Mouse (Mus musculus): Measurements from ENCODE around the gene Cdh4. TPM values are rescaled to one million over a fixed set of nuclear protein-coding genes. Genes with fewer than 3 reads are reported as not detected.
A peak's percentile ranks its signal among the peaks of the same experiment; 100 is the strongest.

Cdh4 gene
- polyA plus RNA-seq, 1 experiment from 2014 or later: 3.7 TPM

- Histone ChIP-seq H3K27me3 (ENCODE audit: control insufficient read depth, insufficient read depth, low read length) (no peaks in the 10 kb centered on the region; the same call in 1 of the 2 replicates), H3K27ac (replicated peaks; ENCODE audit: low read depth, low read length) (no peak overlapping the region), H3K9me3 (replicated peaks; ENCODE audit: control insufficient read depth, low read length) (no peaks in the 10 kb centered on the region), H3K4me3 (ENCODE audit: low read depth, low read length) (no peak overlapping the region), H3K4me1 (ENCODE audit: control insufficient read depth, insufficient read depth, low read length) (no peaks in the 10 kb centered on the region; the same call in 1 of the 2 replicates), H3K36me3 (replicated peaks; ENCODE audit: control insufficient read depth, insufficient read depth, low read depth, low read length) (no peaks in the 10 kb centered on the region), H3K9ac (replicated peaks; ENCODE audit: low read length) (no peak overlapping the region), H3K4me2 (ENCODE audit: low read depth, low read length) (no peak overlapping the region)
- ATAC-seq (replicated peaks; ENCODE audit: insufficient number of reproducible peaks, low FRiP score, low TSS enrichment, low read depth) (no peak), DNase-seq (ENCODE audit: low spot score) (no peak)
- WGBS: 81% methylated on average over 8 of the region's 8 CpGs
These were observed 327.7 kb downstream of the Cdh4 start for GRCm38 (mm10) chr2:179769943-179770342.

- Histone ChIP-seq H3K4me2 (ENCODE audit: low read depth, low read length) (no peak overlapping the region), H3K4me3 (ENCODE audit: low read depth, low read length) (no peak overlapping the region), H3K9ac (replicated peaks; ENCODE audit: low read length) (no peak overlapping the region), H3K27me3 (ENCODE audit: control insufficient read depth, insufficient read depth, low read length) (no peaks in the 10 kb centered on the region), H3K36me3 (replicated peaks; ENCODE audit: control insufficient read depth, insufficient read depth, low read depth, low read length) (no peaks in the 10 kb centered on the region), H3K9me3 (replicated peaks; ENCODE audit: control insufficient read depth, low read length) (no peaks in the 10 kb centered on the region), H3K27ac (replicated peaks; ENCODE audit: low read depth, low read length) (no peak overlapping the region), H3K4me1 (ENCODE audit: control insufficient read depth, insufficient read depth, low read length) (no peaks in the 10 kb centered on the region; the same call in 1 of the 2 replicates)
- 10% methylated on average over 13 of the region's 13 CpGs for WGBS
- ATAC-seq (replicated peaks; ENCODE audit: insufficient number of reproducible peaks, low FRiP score, low TSS enrichment, low read depth) (peak; percentile 66), DNase-seq (ENCODE audit: low spot score) (peak; percentile 23)
These were observed 332.3 kb downstream of the Cdh4 start for GRCm38 (mm10) chr2:179774440-179775110.

DNA sequence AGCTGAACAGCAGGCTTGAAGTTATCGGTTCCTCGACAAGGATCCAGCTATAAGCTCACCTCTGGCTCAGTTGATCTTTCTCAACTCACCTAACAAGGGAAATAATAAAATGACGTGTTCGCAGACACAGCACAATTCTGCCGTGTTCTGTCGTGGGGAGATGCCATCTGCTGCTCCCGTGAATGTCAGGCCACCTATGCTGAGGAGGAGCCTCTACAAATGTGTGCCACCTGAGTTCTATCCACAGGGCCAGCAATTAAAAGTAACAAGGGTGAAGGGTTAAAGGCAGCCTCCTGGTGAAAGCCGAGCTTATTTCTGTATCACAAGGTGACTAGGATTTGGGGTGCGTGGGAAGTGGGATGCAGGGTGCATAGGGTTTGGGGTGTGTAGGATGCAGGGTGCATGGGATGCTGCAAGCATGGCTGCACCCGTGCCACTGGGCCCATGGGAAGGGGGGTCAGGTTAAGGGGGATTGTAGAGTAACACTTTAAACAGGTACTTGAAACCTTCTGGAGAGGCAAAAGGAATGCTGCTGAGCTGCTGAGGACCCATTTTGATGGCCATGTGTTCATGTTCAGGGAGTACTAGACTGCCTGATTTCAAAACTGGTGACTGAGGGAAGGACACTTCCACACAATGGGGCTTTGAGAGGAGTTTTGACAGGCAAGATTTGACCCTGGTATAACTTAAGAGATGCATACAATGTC is 333.9 kb downstream of the Cdh4 start:
- WGBS: 82% methylated on average over 10 of the region's 10 CpGs
- H3K4me2 ChIP-seq (ENCODE audit: low read depth, low read length): no peak overlapping the region
- no peak for DNase-seq (ENCODE audit: low spot score)

DNA sequence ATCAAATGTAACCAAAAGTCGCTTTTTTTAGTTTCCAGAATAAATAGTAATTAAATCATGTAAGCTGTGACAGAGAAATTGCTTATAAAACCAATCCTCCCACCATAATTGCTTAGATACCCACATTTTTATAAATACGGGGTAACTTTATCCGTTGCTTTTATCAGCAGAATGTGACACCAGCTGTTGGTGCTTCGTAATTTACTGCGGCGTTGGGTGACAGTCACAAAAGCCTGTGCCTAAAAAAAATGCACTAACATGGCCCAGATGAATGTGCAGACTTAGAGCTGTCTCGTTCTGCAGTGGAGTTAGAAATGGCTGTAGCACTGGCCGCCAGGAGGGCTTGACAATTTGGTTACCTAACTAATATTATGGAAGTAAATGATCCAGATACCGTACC is 337.0 kb downstream of the Cdh4 start:
- Histone ChIP-seq H3K36me3 (replicated peaks; ENCODE audit: control insufficient read depth, insufficient read depth, low read depth, low read length) (no peaks in the 10 kb centered on the region), H3K4me1 (ENCODE audit: control insufficient read depth, insufficient read depth, low read length) (no peaks in the 10 kb centered on the region), H3K9ac (replicated peaks; ENCODE audit: low read length) (no peak overlapping the region), H3K9me3 (replicated peaks; ENCODE audit: control insufficient read depth, low read length) (no peaks in the 10 kb centered on the region), H3K4me3 (ENCODE audit: low read depth, low read length) (no peak overlapping the region), H3K27me3 (ENCODE audit: control insufficient read depth, insufficient read depth, low read length) (no peaks in the 10 kb centered on the region), H3K27ac (replicated peaks; ENCODE audit: low read depth, low read length) (no peak overlapping the region), H3K4me2 (ENCODE audit: low read depth, low read length) (no peak overlapping the region)
- DNase-seq (ENCODE audit: low spot score): no peak
- 75% methylated on average over 9 of the region's 9 CpGs for WGBS
- ATAC-seq (replicated peaks; ENCODE audit: insufficient number of reproducible peaks, low FRiP score, low TSS enrichment, low read depth): no peak

More for the DNA sequence above, 333.9 kb downstream of the Cdh4 start:
- ATAC-seq (replicated peaks; ENCODE audit: insufficient number of reproducible peaks, low FRiP score, low TSS enrichment, low read depth): no peak
- Histone ChIP-seq H3K27me3 (ENCODE audit: control insufficient read depth, insufficient read depth, low read length) (no peaks in the 10 kb centered on the region), H3K27ac (replicated peaks; ENCODE audit: low read depth, low read length) (no peak overlapping the region), H3K9me3 (replicated peaks; ENCODE audit: control insufficient read depth, low read length) (no peaks in the 10 kb centered on the region), H3K9ac (replicated peaks; ENCODE audit: low read length) (no peak overlapping the region), H3K4me1 (ENCODE audit: control insufficient read depth, insufficient read depth, low read length) (no peaks in the 10 kb centered on the region; the same call in 1 of the 2 replicates), H3K4me3 (ENCODE audit: low read depth, low read length) (no peak overlapping the region), H3K36me3 (replicated peaks; ENCODE audit: control insufficient read depth, insufficient read depth, low read depth, low read length) (no peaks in the 10 kb centered on the region)

DNA sequence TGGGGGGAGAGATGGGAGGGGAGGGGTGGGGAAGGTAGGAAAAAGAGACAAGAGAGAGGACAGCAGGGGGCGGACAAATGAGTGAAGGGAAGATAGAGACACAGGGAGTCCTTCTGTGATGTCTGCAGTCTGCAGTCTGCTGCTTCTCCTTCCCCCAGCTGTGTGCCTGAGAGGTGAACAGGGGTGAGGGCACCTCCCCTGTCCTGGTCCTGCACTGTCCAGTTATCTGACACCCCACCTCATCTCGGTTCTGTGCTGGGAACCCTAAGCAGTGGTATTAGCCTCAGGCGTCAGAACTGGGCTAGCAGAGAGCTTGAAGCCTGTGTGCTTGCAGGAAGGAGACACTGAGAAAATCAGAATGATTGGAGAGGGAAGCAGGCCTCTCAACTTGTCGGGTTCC is 338.7 kb downstream of the Cdh4 start:
- WGBS: 30% methylated on average over 4 of the region's 4 CpGs
- Histone ChIP-seq H3K9me3 (replicated peaks; ENCODE audit: control insufficient read depth, low read length) (no peaks in the 10 kb centered on the region), H3K36me3 (replicated peaks; ENCODE audit: control insufficient read depth, insufficient read depth, low read depth, low read length) (no peaks in the 10 kb centered on the region), H3K27ac (replicated peaks; ENCODE audit: low read depth, low read length) (no peak overlapping the region), H3K9ac (replicated peaks; ENCODE audit: low read length) (no peak overlapping the region), H3K4me3 (ENCODE audit: low read depth, low read length) (no peak overlapping the region), H3K4me2 (ENCODE audit: low read depth, low read length) (no peak overlapping the region), H3K4me1 (ENCODE audit: control insufficient read depth, insufficient read depth, low read length) (no peaks in the 10 kb centered on the region), H3K27me3 (ENCODE audit: control insufficient read depth, insufficient read depth, low read length) (no peaks in the 10 kb centered on the region)
- DNase-seq (ENCODE audit: low spot score) (no peak), ATAC-seq (replicated peaks; ENCODE audit: insufficient number of reproducible peaks, low FRiP score, low TSS enrichment, low read depth) (0 out of 2 replicates have a peak, but pooled peaks have one; percentile 34)

DNA sequence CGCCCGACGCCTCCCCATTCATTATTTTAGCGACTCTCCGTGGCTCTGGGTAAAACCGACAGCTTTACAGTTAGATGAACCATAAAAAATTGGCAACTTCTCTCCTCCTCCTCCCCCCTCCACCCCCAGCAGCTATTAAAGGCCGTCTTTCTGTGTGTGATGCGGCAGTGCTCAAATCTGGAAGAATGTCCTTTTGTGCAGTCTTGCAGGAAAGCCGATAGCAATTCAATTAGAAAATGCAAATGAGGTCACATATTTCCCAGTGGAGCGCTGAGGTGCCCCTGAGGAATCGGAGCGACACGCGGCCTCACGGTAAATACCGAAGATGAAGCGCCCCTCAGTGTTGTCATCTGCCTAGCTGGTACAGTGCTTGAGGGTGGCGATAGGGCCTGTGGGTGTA is 345.0 kb downstream of the Cdh4 start:
- no peak; the same call in 1 of the 2 replicates for ATAC-seq (replicated peaks; ENCODE audit: insufficient number of reproducible peaks, low FRiP score, low TSS enrichment, low read depth)
- Histone ChIP-seq H3K27me3 (ENCODE audit: control insufficient read depth, insufficient read depth, low read length) (no peaks in the 10 kb centered on the region), H3K4me3 (ENCODE audit: low read depth, low read length) (no peak overlapping the region), H3K9me3 (replicated peaks; ENCODE audit: control insufficient read depth, low read length) (no peaks in the 10 kb centered on the region), H3K4me1 (ENCODE audit: control insufficient read depth, insufficient read depth, low read length) (no peaks in the 10 kb centered on the region), H3K27ac (replicated peaks; ENCODE audit: low read depth, low read length) (no peak overlapping the region), H3K9ac (replicated peaks; ENCODE audit: low read length) (no peak overlapping the region), H3K4me2 (ENCODE audit: low read depth, low read length) (no peak overlapping the region), H3K36me3 (replicated peaks; ENCODE audit: control insufficient read depth, insufficient read depth, low read depth, low read length) (no peaks in the 10 kb centered on the region)
- no peak for DNase-seq (ENCODE audit: low spot score)
- WGBS: 60% methylated on average over 18 of the region's 18 CpGs

GRCm38 (mm10) chr2:179787797-179788196 is 345.6 kb downstream of the Cdh4 start:
- no peak for DNase-seq (ENCODE audit: low spot score)
- H3K4me1 ChIP-seq (ENCODE audit: control insufficient read depth, insufficient read depth, low read length): no peaks in the 10 kb centered on the region
- ATAC-seq (replicated peaks; ENCODE audit: insufficient number of reproducible peaks, low FRiP score, low TSS enrichment, low read depth): peak; percentile 60; the same call in 1 of the 2 replicates
- no peak overlapping the region for H3K4me3 ChIP-seq (ENCODE audit: low read depth, low read length)
- H3K36me3 ChIP-seq (replicated peaks; ENCODE audit: control insufficient read depth, insufficient read depth, low read depth, low read length): no peaks in the 10 kb centered on the region
- H3K4me2 ChIP-seq (ENCODE audit: low read depth, low read length): no peak overlapping the region
- no peak overlapping the region for H3K27ac ChIP-seq (replicated peaks; ENCODE audit: low read depth, low read length)
- 75% methylated on average over 5 of the region's 5 CpGs for WGBS
- H3K9ac ChIP-seq (replicated peaks; ENCODE audit: low read length): no peak overlapping the region
- H3K9me3 ChIP-seq (replicated peaks; ENCODE audit: control insufficient read depth, low read length): no peaks in the 10 kb centered on the region
- H3K27me3 ChIP-seq (ENCODE audit: control insufficient read depth, insufficient read depth, low read length): no peaks in the 10 kb centered on the region

DNA sequence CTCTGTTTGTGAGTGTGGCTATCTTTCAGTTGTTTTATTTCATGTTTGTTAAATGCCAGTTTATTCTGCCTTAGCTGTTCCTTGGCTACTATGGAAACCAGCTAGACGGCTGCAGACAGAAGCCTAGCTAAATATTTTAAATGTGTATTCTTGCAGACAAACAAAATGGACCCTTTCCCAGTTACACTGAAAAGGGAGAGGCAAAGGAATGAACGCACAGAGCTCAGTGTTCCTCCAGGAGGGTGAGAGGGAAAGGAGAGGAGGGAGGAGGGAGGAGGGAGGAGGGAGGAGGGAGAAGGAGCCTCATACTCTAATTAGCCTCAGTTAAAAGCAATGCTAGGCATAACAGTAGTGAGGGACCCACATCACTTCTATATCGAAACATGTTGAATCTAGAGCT is 348.5 kb downstream of the Cdh4 start:
- ATAC-seq (replicated peaks; ENCODE audit: insufficient number of reproducible peaks, low FRiP score, low TSS enrichment, low read depth) (no peak), DNase-seq (ENCODE audit: low spot score) (no peak)
- Histone ChIP-seq H3K27ac (replicated peaks; ENCODE audit: low read depth, low read length) (no peak overlapping the region), H3K9me3 (replicated peaks; ENCODE audit: control insufficient read depth, low read length) (no peaks in the 10 kb centered on the region), H3K27me3 (ENCODE audit: control insufficient read depth, insufficient read depth, low read length) (no peaks in the 10 kb centered on the region), H3K4me2 (ENCODE audit: low read depth, low read length) (no peak overlapping the region), H3K36me3 (replicated peaks; ENCODE audit: control insufficient read depth, insufficient read depth, low read depth, low read length) (no peaks in the 10 kb centered on the region), H3K4me1 (ENCODE audit: control insufficient read depth, insufficient read depth, low read length) (no peaks in the 10 kb centered on the region), H3K4me3 (ENCODE audit: low read depth, low read length) (no peak overlapping the region), H3K9ac (replicated peaks; ENCODE audit: low read length) (no peak overlapping the region)
- WGBS: 69% methylated on average over 3 of the region's 3 CpGs

Measured in embryonic facial prominence, embryonic 11.5 days (tissue).